Mouse (Mus musculus): ENCODE data around the gene Faxc. TPM values are rescaled to one million over a fixed set of nuclear protein-coding genes. Genes with fewer than 3 reads are reported as not detected.

The Faxc gene
- polyA plus RNA-seq, 1 experiment from 2014 or later = 10.8 TPM

GRCm38 (mm10) chr4:21957570-21958321, 26.6 kb downstream of the Faxc start:
- H3K27me3 ChIP-seq = no peaks in the 10 kb centered on the region
- ChIA-PET POLR2A (no interaction called here), CTCF (interaction anchor here (0.8 to 1.8 kb wide), 7 partner anchors 10 to 34 kb away, joined by 3 to 6 read pairs (median 4); no protein-coding TSS in a partner anchor)
- ATAC-seq = peak; percentile 86
- in situ Hi-C loops (cut with MboI; ENCODE audit: low pct_unique_long_range_greater_than_20kb) = no loop called here
- no peak for DNase-seq (ENCODE audit: low read depth, low spot score)
- TF ChIP-seq CTCF (IDR thresholded peaks at IDR 0.05) = peak; percentile 82

- no peak for DNase-seq (ENCODE audit: low read depth, low spot score)
- in situ Hi-C loops (cut with MboI; ENCODE audit: low pct_unique_long_range_greater_than_20kb) = no loop called here
- CTCF ChIA-PET = interaction anchor here (1.8 kb wide), 1 partner anchor 14 kb away, joined by 5 read pairs; no protein-coding TSS in a partner anchor
Measured at GRCm38 (mm10) chr4:21971949-21972348, 40.8 kb downstream of the Faxc start.

GRCm38 (mm10) chr4:21974126-21974525, 43.0 kb downstream of the Faxc start:
- ATAC-seq = no peak
- CTCF ChIA-PET = interaction anchor here (1.8 kb wide), 1 partner anchor 17 kb away, joined by 4 read pairs; no protein-coding TSS in a partner anchor
- POLR2A ChIA-PET = no interaction called here

More at GRCm38 (mm10) chr4:21971949-21972348, 40.8 kb downstream of the Faxc start:
- H3K27me3 ChIP-seq = no peaks in the 10 kb centered on the region
- POLR2A ChIA-PET = no interaction called here
- ATAC-seq = no peak
- no peak for TF ChIP-seq CTCF (IDR thresholded peaks at IDR 0.05)

GRCm38 (mm10) chr4:21980471-21980870, 49.3 kb downstream of the Faxc start:
- in situ Hi-C loops (cut with MboI; ENCODE audit: low pct_unique_long_range_greater_than_20kb) = loop anchor here (25.0 kb wide), 1 partner anchor 443 kb away; no protein-coding TSS in a partner anchor

More at GRCm38 (mm10) chr4:21974126-21974525, 43.0 kb downstream of the Faxc start:
- no peaks in the 10 kb centered on the region for H3K27me3 ChIP-seq
- no peak for DNase-seq (ENCODE audit: low read depth, low spot score)
- TF ChIP-seq CTCF (IDR thresholded peaks at IDR 0.05) = no peak
- in situ Hi-C loops (cut with MboI; ENCODE audit: low pct_unique_long_range_greater_than_20kb) = no loop called here

GRCm38 (mm10) chr4:21982449-21982848, 51.3 kb downstream of the Faxc start:
- ChIA-PET POLR2A (no interaction called here), CTCF (no interaction called here)
- no peaks in the 10 kb centered on the region for H3K27me3 ChIP-seq
- DNase-seq (ENCODE audit: low read depth, low spot score) (no peak), ATAC-seq (no peak)
- in situ Hi-C loops (cut with MboI; ENCODE audit: low pct_unique_long_range_greater_than_20kb) = loop anchor here (25.0 kb wide), 1 partner anchor 445 kb away; no protein-coding TSS in a partner anchor
- TF ChIP-seq CTCF (IDR thresholded peaks at IDR 0.05) = no peak

More at GRCm38 (mm10) chr4:21980471-21980870, 49.3 kb downstream of the Faxc start:
- ChIA-PET CTCF (no interaction called here), POLR2A (no interaction called here)
- no peaks in the 10 kb centered on the region for H3K27me3 ChIP-seq
- DNase-seq (ENCODE audit: low read depth, low spot score) (no peak), ATAC-seq (no peak)
- no peak for TF ChIP-seq CTCF (IDR thresholded peaks at IDR 0.05)

GRCm38 (mm10) chr4:21986857-21987256, 55.7 kb downstream of the Faxc start:
- ChIA-PET CTCF (no interaction called here), POLR2A (no interaction called here)
- TF ChIP-seq CTCF (IDR thresholded peaks at IDR 0.05) = no peak
- no peaks in the 10 kb centered on the region for H3K27me3 ChIP-seq
- in situ Hi-C loops (cut with MboI; ENCODE audit: low pct_unique_long_range_greater_than_20kb) = loop anchor here (25.0 kb wide), 1 partner anchor 450 kb away; no protein-coding TSS in a partner anchor
- ATAC-seq (no peak), DNase-seq (ENCODE audit: low read depth, low spot score) (no peak)

GRCm38 (mm10) chr4:21987460-21987859, 56.3 kb downstream of the Faxc start:
- no peak for TF ChIP-seq CTCF (IDR thresholded peaks at IDR 0.05)
- in situ Hi-C loops (cut with MboI; ENCODE audit: low pct_unique_long_range_greater_than_20kb) = loop anchor here (25.0 kb wide), 1 partner anchor 450 kb away; no protein-coding TSS in a partner anchor
- ATAC-seq (no peak), DNase-seq (ENCODE audit: low read depth, low spot score) (no peak)
- no peaks in the 10 kb centered on the region for H3K27me3 ChIP-seq
- POLR2A ChIA-PET = no interaction called here
- CTCF ChIA-PET = no interaction called here

GRCm38 (mm10) chr4:21989571-21990091, 58.5 kb downstream of the Faxc start:
- H3K27me3 ChIP-seq = no peaks in the 10 kb centered on the region
- CTCF ChIA-PET = no interaction called here
- DNase-seq (ENCODE audit: low read depth, low spot score) = no peak
- ATAC-seq = no peak
- TF ChIP-seq CTCF (IDR thresholded peaks at IDR 0.05) = no peak
- POLR2A ChIA-PET = no interaction called here
- in situ Hi-C loops (cut with MboI; ENCODE audit: low pct_unique_long_range_greater_than_20kb) = loop anchor here (25.0 kb wide), 1 partner anchor 452 kb away; no protein-coding TSS in a partner anchor

- DNase-seq (ENCODE audit: low read depth, low spot score) (no peak), ATAC-seq (no peak)
- CTCF ChIA-PET = interaction anchor here (0.5 to 1.6 kb wide), 5 partner anchors 9 to 36 kb away, joined by 3 read pairs; no protein-coding TSS in a partner anchor
- in situ Hi-C loops (cut with MboI; ENCODE audit: low pct_unique_long_range_greater_than_20kb) = loop anchor here (25.0 kb wide), 1 partner anchor 453 kb away; no protein-coding TSS in a partner anchor
- POLR2A ChIA-PET = no interaction called here
- peak; percentile 26 for TF ChIP-seq CTCF (IDR thresholded peaks at IDR 0.05)
- no peaks in the 10 kb centered on the region for H3K27me3 ChIP-seq
Measured at GRCm38 (mm10) chr4:21990580-21991235, 59.6 kb downstream of the Faxc start.

- no peaks in the 10 kb centered on the region for H3K27me3 ChIP-seq
- peak; percentile 73 for TF ChIP-seq CTCF (IDR thresholded peaks at IDR 0.05)
- ATAC-seq = peak; percentile 93
Measured at GRCm38 (mm10) chr4:22017656-22018379, 86.7 kb downstream of the Faxc start.

More at GRCm38 (mm10) chr4:22017656-22018379, 86.7 kb downstream of the Faxc start:
- CTCF ChIA-PET = interaction anchor here (0.6 to 1.2 kb wide), 5 partner anchors 9 to 339 kb away, joined by 3 read pairs; partner anchors contain the start of gene Fbxl4
- in situ Hi-C loops (cut with MboI; ENCODE audit: low pct_unique_long_range_greater_than_20kb) = no loop called here
- DNase-seq (ENCODE audit: low read depth, low spot score) = peak; percentile 20
- POLR2A ChIA-PET = no interaction called here

All from Patski (cell line).